Mouse (Mus musculus) myocyte (in vitro differentiated cells): ENCODE measurements around the gene Slc24a3. TPM values are rescaled to one million over a fixed set of nuclear protein-coding genes. Genes with fewer than 3 reads are reported as not detected.

ENCODE experiments used
- H3K27me3 ChIP-seq: one replicate; pipeline ENCODE4 v1.6.1; 2011; ENCODE audit not compliant: control insufficient read depth, insufficient read depth, insufficient read length
- H3K36me3 ChIP-seq: one replicate; pipeline ENCODE4 v1.6.1; 2011; ENCODE audit not compliant: control insufficient read depth, insufficient read depth
- H3K4me2 ChIP-seq: one replicate; pipeline ENCODE4 v1.6.1; 2011; ENCODE audit warnings: low read depth, control low read depth
- H3K4me3 ChIP-seq: one replicate; pipeline ENCODE4 v1.5.1; 2011; ENCODE audit warnings: mild to moderate bottlenecking, control low read depth, moderate library complexity
- H3K79me2 ChIP-seq: one replicate; pipeline ENCODE4 v1.6.1; 2011; ENCODE audit not compliant: control insufficient read depth, insufficient read depth
- H3ac ChIP-seq: one replicate; pipeline ENCODE4 v1.6.1; 2011; ENCODE audit not compliant: control insufficient read depth, insufficient read length
- CEBPB ChIP-seq: IDR thresholded peaks from 2 replicates; pipeline ENCODE4 v1.6.1; 2011; ENCODE audit warnings: mild to moderate bottlenecking, moderate library complexity; ENCODE audit not compliant: poor library complexity, insufficient read depth, severe bottlenecking
- E2F4 ChIP-seq: IDR thresholded peaks from one replicate; pipeline ENCODE4 v1.6.1; 2011; ENCODE audit warnings: mild to moderate bottlenecking, control low read depth, moderate library complexity; ENCODE audit not compliant: insufficient read depth
- MAX ChIP-seq: IDR thresholded peaks from one replicate; pipeline ENCODE4 v1.6.1; 2011; ENCODE audit warnings: low read depth, mild to moderate bottlenecking, control low read depth
- MYOD1 ChIP-seq, 3 experiments: IDR thresholded peaks; one replicate each; pipeline ENCODE4 v1.6.1; 2011; ENCODE audit warnings: control low read depth in 2 of 3, low read depth in 2 of 3, mild to moderate bottlenecking in 2 of 3, moderate library complexity in 1 of 3; ENCODE audit not compliant: insufficient read length in 2 of 3, control insufficient read depth in 1 of 3
- MYOG ChIP-seq, 3 experiments: IDR thresholded peaks; one replicate each; pipeline ENCODE4 v1.6.1; 2011; ENCODE audit warnings: control low read depth in 2 of 3, low read depth in 2 of 3, mild to moderate bottlenecking in 2 of 3; ENCODE audit not compliant: insufficient read length in 2 of 3, control insufficient read depth in 1 of 3, insufficient read depth in 1 of 3
- POLR2A ChIP-seq: IDR thresholded peaks from one replicate; pipeline ENCODE4 v1.6.1; 2011; ENCODE audit warnings: low read depth, mild to moderate bottlenecking, control low read depth, moderate library complexity; ENCODE audit not compliant: insufficient read length
- POLR2AphosphoS2 ChIP-seq: IDR thresholded peaks from one replicate; pipeline ENCODE4 v1.6.1; 2011; ENCODE audit warnings: low read depth, control low read depth; ENCODE audit not compliant: insufficient read length
- REST ChIP-seq: IDR thresholded peaks from one replicate; pipeline ENCODE4 v1.6.1; 2011; ENCODE audit warnings: mild to moderate bottlenecking, control low read depth, moderate library complexity; ENCODE audit not compliant: insufficient read depth, insufficient read length
- SRF ChIP-seq: IDR thresholded peaks from one replicate; pipeline ENCODE4 v1.6.1; 2011; ENCODE audit warnings: low read depth; ENCODE audit not compliant: control insufficient read depth, insufficient read length
- TCF12 ChIP-seq: IDR thresholded peaks from one replicate; pipeline ENCODE4 v1.6.1; 2011; ENCODE audit warnings: mild to moderate bottlenecking, control low read depth; ENCODE audit not compliant: poor library complexity, insufficient read depth, severe bottlenecking
- TCF3 ChIP-seq: IDR thresholded peaks from one replicate; pipeline ENCODE4 v1.6.1; 2011; ENCODE audit warnings: low read depth, control low read depth; ENCODE audit not compliant: insufficient read length
- USF1 ChIP-seq: IDR thresholded peaks from one replicate; pipeline ENCODE4 v1.6.1; 2011; ENCODE audit warnings: low read depth, mild to moderate bottlenecking, control low read depth, moderate library complexity
- polyA plus RNA-seq: library from polyadenylated mRNA; unstranded; fragments of >200 nt; fragmentation: generic; extraction: Trizol; gene quantifications from one replicate; pipeline ENCODE4 v1.2.1, GENCODE M21; 2012; ENCODE audit warnings: missing spikeins

Slc24a3 gene
- polyA plus RNA-seq, 1 experiment, result 4.8 TPM

- H3K4me3 ChIP-seq, result no peak overlapping the region
These were observed 343.2 kb downstream of the Slc24a3 start for GRCm38 (mm10) chr2:145510650-145511225.

GRCm38 (mm10) chr2:145515956-145516355 is 348.4 kb downstream of the Slc24a3 start:
- Histone ChIP-seq H3K27me3 (no peaks in the 10 kb centered on the region), H3K36me3 (no peaks in the 10 kb centered on the region), H3K4me2 (no peak overlapping the region), H3ac (no peak overlapping the region), H3K4me3 (no peak overlapping the region), H3K79me2 (no peaks in the 10 kb centered on the region)
- no peak for TF ChIP-seq TCF3
- no peak for TF ChIP-seq E2F4
- no peak for TF ChIP-seq MYOD1 (IDR thresholded peaks at IDR 0.05; ENCODE audit: control insufficient read depth in 1 of 3, insufficient read length in 2 of 3, low read depth in 2 of 3)
- TF ChIP-seq POLR2A, result no peak
- TF ChIP-seq CEBPB, result no peak
- TF ChIP-seq TCF12, result no peak
- TF ChIP-seq MYOG (IDR thresholded peaks at IDR 0.05; ENCODE audit: control insufficient read depth in 1 of 3, insufficient read depth in 1 of 3, insufficient read length in 2 of 3, low read depth in 2 of 3), result no peak
- TF ChIP-seq POLR2AphosphoS2, result no peak
- TF ChIP-seq REST, result no peak
- TF ChIP-seq MAX, result no peak
- no peak for TF ChIP-seq SRF
- no peak for TF ChIP-seq USF1

More at GRCm38 (mm10) chr2:145510650-145511225, 343.2 kb downstream of the Slc24a3 start:
- TF ChIP-seq USF1, result no peak
- no peak for TF ChIP-seq TCF3
- TF ChIP-seq POLR2AphosphoS2, result no peak
- no peak for TF ChIP-seq REST
- TF ChIP-seq MAX, result no peak
- no peak for TF ChIP-seq E2F4
- Histone ChIP-seq H3K27me3 (no peaks in the 10 kb centered on the region), H3ac (no peak overlapping the region), H3K79me2 (no peaks in the 10 kb centered on the region), H3K36me3 (no peaks in the 10 kb centered on the region), H3K4me2 (no peak overlapping the region)

GRCm38 (mm10) chr2:145517346-145517745 is 349.8 kb downstream of the Slc24a3 start:
- no peak for TF ChIP-seq CEBPB
- TF ChIP-seq MAX, result no peak
- no peak for TF ChIP-seq E2F4
- TF ChIP-seq POLR2AphosphoS2, result no peak
- no peak for TF ChIP-seq TCF12
- Histone ChIP-seq H3K4me3 (no peak overlapping the region), H3K36me3 (no peaks in the 10 kb centered on the region), H3K27me3 (no peaks in the 10 kb centered on the region), H3K4me2 (no peak overlapping the region), H3K79me2 (no peaks in the 10 kb centered on the region), H3ac (no peak overlapping the region)

- no peaks in the 10 kb centered on the region for H3K36me3 ChIP-seq
- no peaks in the 10 kb centered on the region for H3K79me2 ChIP-seq
- H3K4me3 ChIP-seq, result no peak overlapping the region
- no peak for TF ChIP-seq USF1
- no peak for TF ChIP-seq TCF12
- no peak for TF ChIP-seq POLR2A
- TF ChIP-seq CEBPB, result no peak
- no peak for TF ChIP-seq MYOD1 (IDR thresholded peaks at IDR 0.05; ENCODE audit: control insufficient read depth in 1 of 3, insufficient read length in 2 of 3, low read depth in 2 of 3)
- TF ChIP-seq TCF3, result no peak
- TF ChIP-seq MYOG (IDR thresholded peaks at IDR 0.05; ENCODE audit: control insufficient read depth in 1 of 3, insufficient read depth in 1 of 3, insufficient read length in 2 of 3, low read depth in 2 of 3), result no peak
- no peak for TF ChIP-seq REST
- TF ChIP-seq MAX, result no peak
- no peak for TF ChIP-seq E2F4
- no peak for TF ChIP-seq POLR2AphosphoS2
- TF ChIP-seq SRF, result no peak
- H3K4me2 ChIP-seq, result no peak overlapping the region
- no peak overlapping the region for H3ac ChIP-seq
- no peaks in the 10 kb centered on the region for H3K27me3 ChIP-seq
These were observed 354.5 kb downstream of the Slc24a3 start for GRCm38 (mm10) chr2:145522017-145522416.

GRCm38 (mm10) chr2:145523381-145523780 is 355.8 kb downstream of the Slc24a3 start:
- TF ChIP-seq MYOG (IDR thresholded peaks at IDR 0.05; ENCODE audit: control insufficient read depth in 1 of 3, insufficient read depth in 1 of 3, insufficient read length in 2 of 3, low read depth in 2 of 3) (no peak), SRF (no peak), TCF12 (no peak), MYOD1 (IDR thresholded peaks at IDR 0.05; ENCODE audit: control insufficient read depth in 1 of 3, insufficient read length in 2 of 3, low read depth in 2 of 3) (no peak), USF1 (no peak)
- Histone ChIP-seq H3K27me3 (no peaks in the 10 kb centered on the region), H3ac (no peak overlapping the region), H3K4me3 (no peak overlapping the region), H3K4me2 (no peak overlapping the region), H3K36me3 (no peaks in the 10 kb centered on the region), H3K79me2 (no peaks in the 10 kb centered on the region)
